Mouse (Mus musculus) neural tube, embryonic 12.5 days (tissue): ENCODE measurements at regions not wholly inside any gene's neighbourhood (a gene's known extent, or its start where the extent isn't known, plus 50 kb on each side); places are given as distances from the start of the nearest gene placed in this dataset.

Experiments used
- ATAC-seq: fragments of 200-750 bp; cut with Nextera tagmentation; 2 replicates; pipeline ENCODE4 v1.8.0; 2017; ENCODE audit warnings: low read depth, mild to moderate bottlenecking, moderate TSS enrichment, moderate library complexity; ENCODE audit not compliant: low FRiP score
- H3K27ac ChIP-seq: fragments of 300-500 bp; sonication (generic); 2 replicates; pipeline ENCODE4 v1.5.1; 2016
- H3K27me3 ChIP-seq: fragments of 300-500 bp; sonication (generic); replicated peaks from 2 replicates; pipeline ENCODE4 v1.6.1; 2016; ENCODE audit warnings: mild to moderate bottlenecking
- H3K36me3 ChIP-seq: fragments of 300-500 bp; sonication (generic); 2 replicates; pipeline ENCODE4 v1.6.1; 2016; ENCODE audit warnings: mild to moderate bottlenecking
- H3K4me1 ChIP-seq: fragments of 300-500 bp; sonication (generic); 2 replicates; pipeline ENCODE4 v1.6.1; 2016
- H3K4me2 ChIP-seq: fragments of 300-500 bp; sonication (generic); replicated peaks from 2 replicates; pipeline ENCODE4 v1.6.1; 2016; ENCODE audit warnings: mild to moderate bottlenecking
- H3K4me3 ChIP-seq: fragments of 300-500 bp; sonication (generic); 2 replicates; pipeline ENCODE4 v1.5.1; 2016
- H3K9ac ChIP-seq: fragments of 300-500 bp; sonication (generic); 2 replicates; pipeline ENCODE4 v1.6.1; 2016; ENCODE audit warnings: mild to moderate bottlenecking
- H3K9me3 ChIP-seq: fragments of 300-500 bp; sonication (generic); 2 replicates; pipeline ENCODE4 v1.6.1; 2016; ENCODE audit warnings: mild to moderate bottlenecking
- WGBS: fragments of 180-500 bp; shearing (Covaris S2); methylation state at CpG from one replicate; pipeline ENCODE4 v1.1.7; 2016; 5-methylcytosine and 5-hydroxymethylcytosine counted together

DNA sequence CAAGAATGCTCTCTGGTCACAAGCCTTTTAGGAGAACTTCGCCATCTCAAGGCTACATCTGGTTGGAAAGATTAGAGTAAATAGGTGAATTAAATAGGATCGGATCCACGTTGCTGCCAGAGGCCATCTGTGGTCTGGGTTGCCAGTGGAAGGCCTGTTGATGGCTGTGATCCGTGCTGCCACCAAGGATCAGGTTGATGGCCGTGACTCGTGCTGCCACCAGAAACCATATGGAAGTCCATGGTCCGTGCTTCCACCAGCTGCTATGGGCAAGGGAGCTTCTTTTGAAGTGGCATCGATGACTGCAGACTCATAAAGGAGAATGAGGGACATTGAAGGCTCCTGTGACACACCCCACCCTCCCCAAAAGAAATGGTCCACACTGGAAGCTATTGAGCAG is 79.6 kb downstream of the Atp1a1 start:
- H3K9me3 ChIP-seq = no peaks in the 10 kb centered on the region
- H3K4me3 ChIP-seq = no peak overlapping the region
- H3K27ac ChIP-seq = no peak overlapping the region
- ATAC-seq = no peak
- H3K4me2 ChIP-seq = no peak overlapping the region
- H3K36me3 ChIP-seq = no peaks in the 10 kb centered on the region
- H3K4me1 ChIP-seq = peaks cover 19% of the 10 kb centered on the region
- H3K9ac ChIP-seq = no peak overlapping the region
- no peaks in the 10 kb centered on the region for H3K27me3 ChIP-seq
- 86% methylated on average over 8 of the region's 8 CpGs for WGBS

DNA sequence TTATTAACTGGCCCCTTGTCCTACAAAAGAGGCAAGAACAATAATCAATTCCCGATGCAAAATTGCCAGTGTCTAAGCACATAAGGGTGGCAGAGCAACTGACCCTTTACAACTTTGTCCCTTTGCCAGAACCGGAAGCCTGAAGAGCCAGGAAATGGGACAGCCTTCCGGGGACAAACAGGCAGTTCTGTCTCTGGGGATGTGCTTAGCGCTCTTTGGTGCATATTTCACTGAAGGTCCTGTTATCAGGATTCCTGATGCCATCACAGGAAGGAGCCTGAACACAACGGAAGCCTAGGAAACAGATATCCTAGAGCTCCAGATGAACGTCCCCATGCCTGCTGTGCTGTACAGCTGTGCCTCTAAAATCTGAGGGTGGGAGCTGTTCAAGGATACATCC is 80.0 kb downstream of the Atp1a1 start:
- Histone ChIP-seq H3K9me3 (no peaks in the 10 kb centered on the region), H3K4me3 (no peak overlapping the region), H3K36me3 (no peaks in the 10 kb centered on the region), H3K4me2 (no peak overlapping the region), H3K27me3 (no peaks in the 10 kb centered on the region), H3K27ac (no peak overlapping the region), H3K9ac (no peak overlapping the region), H3K4me1 (peaks cover 19% of the 10 kb centered on the region)
- ATAC-seq = no peak
- 75% methylated on average over 6 of the region's 6 CpGs for WGBS

DNA sequence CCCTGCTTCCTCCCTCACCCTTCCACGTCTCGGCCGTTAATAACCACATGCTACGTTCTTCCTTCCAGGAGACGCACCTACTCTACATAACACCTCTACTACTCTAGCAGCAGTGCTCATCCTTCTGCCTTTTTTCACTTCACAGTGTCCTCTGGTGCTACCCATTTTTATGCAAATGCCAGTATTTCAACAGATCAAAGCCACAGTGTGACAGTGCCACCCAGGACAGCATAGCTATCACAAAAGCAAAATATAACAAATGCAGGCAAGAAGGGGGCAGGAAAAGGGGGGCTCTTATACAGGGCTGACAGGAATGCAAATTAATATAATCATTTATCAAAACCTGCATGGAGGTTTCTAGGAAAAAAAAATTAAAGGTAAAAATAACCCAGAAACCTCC is 81.2 kb downstream of the Atp1a1 start:
- Histone ChIP-seq H3K4me3 (no peak overlapping the region), H3K4me2 (no peak overlapping the region), H3K4me1 (peaks cover 19% of the 10 kb centered on the region), H3K9me3 (no peaks in the 10 kb centered on the region), H3K27ac (0 out of 2 replicates have a peak overlapping the region, but pooled peaks have one; percentile 6), H3K36me3 (no peaks in the 10 kb centered on the region), H3K9ac (no peak overlapping the region), H3K27me3 (no peaks in the 10 kb centered on the region)
- WGBS = 38% methylated on average over 5 of the region's 5 CpGs
- ATAC-seq = no peak

DNA sequence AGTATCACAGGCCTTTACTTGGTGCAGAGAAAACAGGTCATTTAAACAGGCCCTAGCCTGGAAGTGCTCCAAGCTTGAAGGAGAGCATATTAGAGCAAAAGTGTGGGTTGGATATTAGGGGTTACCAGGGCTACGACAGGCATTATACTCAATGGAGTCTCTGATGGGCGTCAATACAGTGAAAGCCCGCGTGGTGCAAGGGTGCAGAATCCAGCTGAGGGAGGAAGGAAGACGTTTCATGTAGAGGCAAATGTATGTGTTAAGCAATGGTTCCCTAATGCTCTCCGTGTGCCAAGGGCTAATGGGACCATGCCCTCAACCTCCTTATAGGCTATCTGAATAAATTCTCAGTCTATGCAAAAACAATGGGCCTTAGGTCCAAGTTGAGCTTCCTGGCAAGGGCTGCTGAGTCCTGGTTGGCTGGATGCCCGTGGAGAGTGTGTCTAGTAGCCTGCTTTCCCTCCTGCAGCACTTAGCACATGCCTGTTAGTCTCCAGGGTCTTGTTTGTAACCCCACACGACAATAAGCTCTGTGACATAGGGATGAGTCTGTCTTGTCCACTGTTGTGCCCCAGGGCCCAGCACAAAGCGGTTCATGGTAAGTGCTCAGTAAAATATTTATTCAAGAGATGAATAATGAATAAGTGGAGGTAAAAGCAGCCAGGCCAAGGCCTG is 82.1 kb downstream of the Atp1a1 start:
- no peaks in the 10 kb centered on the region for H3K36me3 ChIP-seq
- H3K4me3 ChIP-seq = no peak overlapping the region
- ATAC-seq = peak; percentile 73
- no peak overlapping the region for H3K9ac ChIP-seq
- 58% methylated on average over 9 of the region's 9 CpGs for whole genome bisulfite sequencing
- peaks cover 18% of the 10 kb centered on the region for H3K4me1 ChIP-seq
- no peaks in the 10 kb centered on the region for H3K9me3 ChIP-seq
- no peak overlapping the region for H3K27ac ChIP-seq
- no peak overlapping the region for H3K4me2 ChIP-seq
- H3K27me3 ChIP-seq = no peaks in the 10 kb centered on the region

DNA sequence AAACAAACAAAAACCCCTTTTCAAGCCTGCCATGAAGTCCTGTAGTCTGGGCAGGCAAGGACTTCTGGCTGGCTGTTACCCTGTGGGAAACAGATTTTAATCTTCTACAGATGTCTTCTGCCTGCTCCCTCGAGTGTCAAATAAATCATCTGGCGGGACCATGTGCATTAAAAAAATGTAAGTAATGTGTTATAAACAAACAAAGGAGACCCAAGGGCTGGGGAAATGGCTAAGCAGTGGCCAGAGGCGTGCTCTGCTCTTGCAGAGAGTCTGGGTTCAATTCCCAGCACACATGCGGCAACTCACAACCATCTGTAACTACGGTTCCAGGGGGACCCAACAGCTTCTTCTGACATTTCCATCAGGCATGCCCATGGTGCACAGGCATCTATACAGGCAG is 83.3 kb downstream of the Atp1a1 start:
- H3K36me3 ChIP-seq = no peaks in the 10 kb centered on the region
- no peaks in the 10 kb centered on the region for H3K9me3 ChIP-seq
- no peak for ATAC-seq
- H3K4me2 ChIP-seq = no peak overlapping the region
- H3K27ac ChIP-seq = no peak overlapping the region
- 62% methylated on average over 5 of the region's 5 CpGs for WGBS
- no peaks in the 10 kb centered on the region for H3K27me3 ChIP-seq
- no peak overlapping the region for H3K4me3 ChIP-seq
- H3K9ac ChIP-seq = no peak overlapping the region
- peaks cover 25% of the 10 kb centered on the region for H3K4me1 ChIP-seq

DNA sequence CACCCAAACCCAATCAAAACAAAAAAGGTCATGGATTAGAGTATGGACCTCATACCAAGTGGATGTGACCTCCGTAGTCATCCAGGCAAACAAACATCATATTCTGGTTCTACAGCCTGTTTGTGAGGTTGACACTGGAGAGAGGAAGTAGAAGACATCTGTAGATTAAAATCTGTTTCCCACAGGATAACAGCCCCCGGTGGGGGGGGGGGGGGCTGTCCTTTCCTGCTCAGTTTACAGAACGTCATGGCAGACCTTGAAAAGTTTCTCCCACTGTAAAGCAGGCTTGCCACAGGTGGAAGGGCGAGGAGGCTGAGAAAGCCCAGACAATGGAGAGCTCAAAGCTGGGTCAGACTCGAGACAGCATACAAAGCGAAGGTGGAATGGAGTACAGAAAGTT is 84.4 kb downstream of the Atp1a1 start:
- WGBS = 73% methylated on average over 6 of the region's 6 CpGs
- no peaks in the 10 kb centered on the region for H3K36me3 ChIP-seq
- H3K4me1 ChIP-seq = peaks cover 25% of the 10 kb centered on the region
- no peaks in the 10 kb centered on the region for H3K27me3 ChIP-seq
- no peak overlapping the region for H3K4me2 ChIP-seq
- no peak overlapping the region for H3K9ac ChIP-seq
- H3K27ac ChIP-seq = no peak overlapping the region
- H3K4me3 ChIP-seq = no peak overlapping the region
- ATAC-seq = no peak
- H3K9me3 ChIP-seq = no peaks in the 10 kb centered on the region

DNA sequence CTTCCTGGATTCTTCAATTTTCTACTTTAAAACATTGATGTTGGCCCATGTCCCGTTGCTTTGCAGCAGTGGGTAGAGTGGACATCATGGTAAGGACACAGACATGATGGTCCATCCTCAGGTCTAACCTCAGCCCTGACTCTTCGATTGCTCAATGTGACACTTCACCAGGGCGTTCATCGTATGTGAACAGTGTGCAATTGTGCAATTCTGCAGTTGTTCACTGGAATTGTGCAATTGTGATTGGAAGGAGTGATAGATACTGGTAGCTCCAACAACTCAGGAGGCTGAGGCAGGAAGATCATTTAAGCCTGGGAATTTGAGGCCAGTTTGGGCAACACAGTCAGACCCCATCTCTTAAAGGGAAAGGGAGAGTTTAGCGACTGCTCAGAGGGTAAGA is 84.9 kb downstream of the Atp1a1 start:
- no peak for ATAC-seq
- peaks cover 25% of the 10 kb centered on the region for H3K4me1 ChIP-seq
- no peak overlapping the region for H3K4me2 ChIP-seq
- H3K4me3 ChIP-seq = no peak overlapping the region
- no peaks in the 10 kb centered on the region for H3K27me3 ChIP-seq
- no peak overlapping the region for H3K27ac ChIP-seq
- no peak overlapping the region for H3K9ac ChIP-seq
- no peaks in the 10 kb centered on the region for H3K9me3 ChIP-seq
- no peaks in the 10 kb centered on the region for H3K36me3 ChIP-seq
- WGBS = 96% methylated on average over 5 of the region's 5 CpGs

DNA sequence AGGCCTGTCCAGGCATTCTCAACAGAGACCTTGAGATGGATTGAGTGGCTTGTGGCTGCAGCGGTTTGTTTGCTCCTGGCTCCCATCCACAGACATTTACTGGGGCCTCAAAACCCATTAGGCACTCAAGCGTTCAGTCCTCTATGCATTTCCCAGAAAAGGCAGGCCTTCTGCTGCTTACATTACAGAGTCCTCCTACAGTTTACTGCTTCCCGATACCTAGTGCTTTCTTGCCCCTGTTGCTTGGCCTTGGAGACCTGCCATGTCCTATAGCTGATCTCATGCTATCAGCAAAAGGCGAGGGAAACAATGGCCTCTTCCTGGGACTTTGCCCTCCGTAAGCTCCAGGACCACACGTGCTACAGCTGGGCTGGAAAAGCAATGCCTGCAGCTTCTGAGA is 85.7 kb downstream of the Atp1a1 start:
- Histone ChIP-seq H3K9me3 (no peaks in the 10 kb centered on the region), H3K9ac (no peak overlapping the region), H3K36me3 (no peaks in the 10 kb centered on the region), H3K4me3 (no peak overlapping the region), H3K4me2 (no peak overlapping the region), H3K27me3 (no peaks in the 10 kb centered on the region), H3K27ac (no peak overlapping the region), H3K4me1 (peaks cover 28% of the 10 kb centered on the region)
- 69% methylated on average over 6 of the region's 6 CpGs for WGBS
- ATAC-seq = no peak

DNA sequence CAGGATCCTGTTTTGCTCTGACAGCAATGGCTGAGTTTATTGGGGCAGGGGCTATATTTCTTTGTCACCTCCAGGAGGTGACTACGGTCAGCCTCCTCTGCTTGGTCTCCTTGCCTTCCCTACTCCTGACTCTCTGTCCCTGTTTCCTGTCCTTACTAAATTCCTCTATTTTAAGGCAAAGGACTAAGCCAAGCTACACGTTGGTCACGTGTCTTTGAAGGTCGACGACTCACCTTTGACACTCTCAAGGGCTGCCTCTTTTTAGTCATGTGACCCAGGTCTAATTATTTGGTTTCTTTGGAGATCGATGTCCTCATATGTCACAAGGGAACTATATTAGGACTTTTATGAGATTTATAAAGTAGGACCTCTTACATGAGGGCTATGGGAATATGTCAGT is 86.9 kb downstream of the Atp1a1 start:
- no peak overlapping the region for H3K4me3 ChIP-seq
- WGBS = 82% methylated on average over 6 of the region's 6 CpGs
- no peak overlapping the region for H3K4me2 ChIP-seq
- peaks cover 30% of the 10 kb centered on the region for H3K4me1 ChIP-seq
- no peaks in the 10 kb centered on the region for H3K27me3 ChIP-seq
- no peak overlapping the region for H3K27ac ChIP-seq
- ATAC-seq = no peak
- H3K9me3 ChIP-seq = no peaks in the 10 kb centered on the region
- H3K36me3 ChIP-seq = no peaks in the 10 kb centered on the region
- no peak overlapping the region for H3K9ac ChIP-seq

DNA sequence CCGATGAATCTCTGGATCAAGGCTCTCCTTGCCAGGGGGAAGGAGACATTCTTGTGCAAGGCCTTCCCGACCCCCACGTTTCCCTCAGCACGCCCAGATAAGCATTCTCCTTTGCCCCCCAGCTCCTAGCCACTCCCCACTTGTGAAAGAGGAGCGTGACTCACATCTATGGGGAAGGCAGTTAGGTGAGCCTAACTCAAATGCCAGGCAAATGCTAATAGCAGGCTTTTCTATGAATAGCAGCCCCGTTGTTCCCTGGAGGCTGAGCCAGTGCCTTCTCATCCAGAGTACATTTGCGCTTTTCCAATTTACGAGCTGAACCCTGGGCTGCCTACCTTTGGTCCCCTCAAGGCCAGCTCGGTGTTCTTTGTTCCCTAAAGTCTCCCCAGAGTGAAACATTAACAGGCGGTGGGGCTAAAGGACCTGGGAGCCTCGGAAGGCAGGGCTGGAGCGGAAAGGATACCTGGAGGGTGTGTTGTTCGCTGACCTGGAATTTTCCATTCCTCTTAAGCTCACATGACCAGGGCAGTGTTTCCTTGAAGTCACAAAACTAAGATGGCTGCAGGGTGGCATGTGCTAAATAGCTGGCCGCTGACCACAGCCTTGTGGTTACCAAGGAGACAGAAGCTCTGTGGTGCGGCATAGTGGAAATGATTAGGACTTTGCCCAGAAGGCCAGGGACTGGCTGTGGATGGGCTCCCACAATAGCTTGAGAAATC is 87.5 kb downstream of the Atp1a1 start:
- Histone ChIP-seq H3K4me3 (no peak overlapping the region), H3K9ac (no peak overlapping the region), H3K9me3 (no peaks in the 10 kb centered on the region), H3K27me3 (no peaks in the 10 kb centered on the region), H3K4me2 (no peak overlapping the region), H3K36me3 (no peaks in the 10 kb centered on the region), H3K4me1 (peaks cover 30% of the 10 kb centered on the region), H3K27ac (no peak overlapping the region)
- WGBS = 49% methylated on average over 15 of the region's 15 CpGs
- ATAC-seq = peak; percentile 42; the same call in 1 of the 2 replicates

DNA sequence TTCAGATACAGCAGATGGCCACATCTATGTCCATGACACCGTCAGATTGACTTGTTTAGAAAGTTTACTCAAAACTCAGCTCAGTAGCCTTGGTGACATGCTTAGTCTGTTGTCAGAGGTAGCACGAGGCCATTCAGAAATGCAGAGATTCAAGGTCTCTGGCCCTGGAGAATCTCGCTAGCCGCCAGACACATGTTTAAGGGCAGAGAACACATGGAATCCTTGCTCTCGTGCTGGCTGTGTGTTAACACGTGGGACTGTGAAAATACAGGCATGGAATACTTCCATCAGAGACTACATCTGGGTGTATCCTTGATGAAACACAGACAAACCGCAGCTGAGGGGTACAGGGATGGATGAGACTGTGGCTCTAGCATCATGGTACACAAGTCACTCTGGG is 88.9 kb downstream of the Atp1a1 start:
- ATAC-seq = no peak
- no peaks in the 10 kb centered on the region for H3K36me3 ChIP-seq
- WGBS = 95% methylated on average over 7 of the region's 7 CpGs
- no peak overlapping the region for H3K27ac ChIP-seq
- no peak overlapping the region for H3K4me3 ChIP-seq
- no peak overlapping the region for H3K9ac ChIP-seq
- no peaks in the 10 kb centered on the region for H3K9me3 ChIP-seq
- H3K4me2 ChIP-seq = no peak overlapping the region
- peaks cover 30% of the 10 kb centered on the region for H3K4me1 ChIP-seq
- H3K27me3 ChIP-seq = no peaks in the 10 kb centered on the region

DNA sequence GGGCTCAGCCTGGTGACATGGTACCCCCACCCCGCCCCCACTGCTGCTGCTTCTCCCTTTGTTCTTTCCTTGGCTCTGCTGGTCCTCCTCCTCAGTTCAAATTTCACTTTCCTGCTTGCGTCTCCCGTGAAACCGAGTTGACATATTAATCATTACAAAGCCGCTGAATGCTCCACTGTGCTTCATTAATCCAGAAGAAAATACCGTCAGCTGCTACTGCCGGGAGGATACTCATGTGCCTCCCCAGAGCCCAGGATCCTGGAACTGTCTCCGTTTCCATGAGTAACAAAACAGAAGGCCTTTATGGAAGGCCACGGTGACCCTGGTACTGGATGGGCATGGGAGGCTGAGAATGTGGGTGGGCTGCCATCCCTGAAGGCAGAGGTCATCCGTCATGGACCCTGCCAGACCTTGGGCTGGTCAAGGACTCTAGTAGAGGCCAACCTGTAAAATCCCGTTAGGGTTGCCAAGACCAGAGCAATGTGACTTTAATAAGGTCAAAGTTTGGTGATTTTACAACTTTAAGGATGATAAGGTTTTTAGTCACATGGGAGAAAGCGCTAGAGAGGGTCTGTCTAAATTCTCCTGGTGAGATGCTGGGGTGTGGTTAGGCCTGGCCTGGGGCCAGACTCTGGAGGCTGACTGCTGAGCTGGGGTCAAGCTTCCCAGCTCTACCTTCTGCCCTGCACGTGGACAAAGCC is 90.7 kb downstream of the Atp1a1 start:
- Histone ChIP-seq H3K9ac (no peak overlapping the region), H3K4me3 (no peak overlapping the region), H3K27me3 (no peaks in the 10 kb centered on the region), H3K27ac (no peak overlapping the region), H3K9me3 (no peaks in the 10 kb centered on the region), H3K4me2 (no peak overlapping the region), H3K36me3 (no peaks in the 10 kb centered on the region), H3K4me1 (peaks cover 22% of the 10 kb centered on the region)
- ATAC-seq = no peak
- 40% methylated on average over 13 of the region's 13 CpGs for WGBS
